Mouse (Mus musculus) adrenal gland, adult 8-10 months (tissue): ENCODE measurements around the gene Yaf2. TPM values are rescaled to one million over a fixed set of nuclear protein-coding genes. Genes with fewer than 3 reads are reported as not detected.
"Not testable (repeated sequence)": the region's sequence is repeated elsewhere in the genome, so short reads cannot be mapped to it uniquely, and the experiment has no call there.

ENCODE experiments used
- DNase-seq: peaks from one replicate; pipeline ENCODE4 v3.0.0; 2022
- total RNA-seq, 4 experiments: library from RNA; stranded (reverse); gene quantifications; 2 replicates each; pipeline ENCODE4 v1.2.4; 2022

Yaf2 gene
- 10 to 100 TPM; 39.5 to 41.8 (median 39.8) TPM for total RNA-seq

DNA sequence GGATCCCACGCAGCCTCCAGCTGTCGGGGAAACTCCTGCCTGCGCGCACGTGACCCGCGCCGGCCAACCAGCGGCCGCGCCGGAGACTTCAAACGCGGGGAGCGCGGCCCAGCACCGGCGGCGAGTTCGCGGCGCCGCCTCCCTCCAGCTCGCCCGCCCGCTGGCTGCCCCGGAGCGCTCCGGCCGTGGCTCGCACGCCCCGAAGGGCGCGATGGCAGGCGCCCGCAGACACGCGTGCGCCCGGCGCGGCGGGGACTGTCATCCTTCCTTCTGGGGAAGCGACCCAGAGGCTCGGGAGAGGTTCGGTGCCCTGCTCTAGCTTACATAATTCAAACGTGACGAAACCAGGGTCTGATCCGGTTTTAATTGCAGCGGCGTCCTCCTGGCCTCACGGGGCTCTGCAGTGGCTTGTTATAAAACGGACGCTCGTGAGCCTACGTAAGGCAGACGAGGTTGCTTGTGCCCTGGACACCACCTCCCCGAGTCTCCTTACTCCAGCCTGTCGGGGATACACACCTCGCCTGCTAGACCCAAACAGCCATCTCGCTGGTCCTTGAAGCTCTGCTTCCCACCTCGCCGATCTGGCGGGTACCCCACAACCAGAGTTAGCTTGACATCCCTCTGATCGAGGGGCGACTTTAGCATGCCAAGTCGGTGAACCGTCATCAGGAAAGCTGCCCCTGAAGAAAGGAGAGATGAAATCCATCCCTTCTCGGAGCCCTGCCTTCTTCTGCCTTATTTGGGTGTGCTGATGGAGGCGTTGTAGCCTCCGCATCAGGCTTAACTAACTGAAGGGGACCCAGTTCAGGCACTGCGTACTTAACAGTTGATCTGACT is at the start of gene Yaf2:
TSS of gene Yaf2 (minus strand) at position 11 of the 837 bp plus-strand sequence.
- DNase-seq: peak; percentile 78

- DNase-seq: no peak
Observed at GRCm38 (mm10) chr15:93381337-93381736, 44.6 kb upstream of the Yaf2 start.

- DNase-seq: no peak
Observed at GRCm38 (mm10) chr15:93379177-93379576, 42.4 kb upstream of the Yaf2 start.

DNA sequence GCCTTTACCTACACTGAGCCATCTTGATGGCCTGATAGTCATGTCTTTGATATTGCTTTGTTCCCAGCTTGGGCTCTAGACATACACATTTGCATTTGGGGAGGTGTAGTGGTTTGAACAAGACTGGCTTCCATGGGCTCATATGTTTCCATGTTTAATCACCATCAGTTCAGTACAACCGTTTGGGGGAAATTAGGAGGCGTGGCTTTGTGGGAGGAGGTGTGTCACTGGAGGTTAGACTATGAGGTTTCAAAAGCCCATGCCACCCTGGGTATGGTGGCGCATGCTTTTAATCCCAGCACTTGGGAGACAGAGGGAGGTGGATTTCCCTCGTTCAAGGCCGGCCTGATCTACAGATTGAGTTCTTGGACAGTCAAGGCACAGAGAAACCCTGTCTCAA is 39.0 kb upstream of the Yaf2 start:
- DNase-seq: no peak

DNA sequence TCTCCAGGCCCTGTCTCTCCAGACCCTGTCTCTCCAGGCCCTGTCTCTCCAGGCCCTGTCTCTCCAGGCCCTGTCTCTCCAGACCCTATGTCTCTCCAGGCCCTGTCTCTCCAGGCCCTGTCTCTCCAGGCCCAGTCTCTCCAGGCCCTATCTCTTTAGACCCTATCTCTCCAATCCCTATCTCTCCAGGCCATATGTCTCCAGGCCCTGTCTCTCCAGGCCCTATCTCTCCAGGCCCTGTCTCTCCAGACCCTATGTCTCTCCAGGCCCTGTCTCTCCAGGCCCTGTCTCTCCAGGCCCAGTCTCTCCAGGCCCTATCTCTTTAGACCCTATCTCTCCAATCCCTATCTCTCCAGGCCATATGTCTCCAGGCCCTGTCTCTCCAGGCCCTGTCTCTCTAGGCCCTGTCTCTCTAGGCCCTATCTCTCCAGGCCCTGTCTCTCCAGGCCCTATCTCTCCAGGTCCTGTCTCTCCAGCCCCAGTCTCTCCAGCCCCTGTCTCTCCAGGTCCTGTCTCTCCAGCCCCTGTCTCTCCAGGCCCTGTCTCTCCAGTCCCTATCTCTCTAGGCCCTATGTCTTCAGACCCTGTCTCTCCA is 35.9 kb upstream of the Yaf2 start:
- not testable (repeated sequence) for DNase-seq

DNA sequence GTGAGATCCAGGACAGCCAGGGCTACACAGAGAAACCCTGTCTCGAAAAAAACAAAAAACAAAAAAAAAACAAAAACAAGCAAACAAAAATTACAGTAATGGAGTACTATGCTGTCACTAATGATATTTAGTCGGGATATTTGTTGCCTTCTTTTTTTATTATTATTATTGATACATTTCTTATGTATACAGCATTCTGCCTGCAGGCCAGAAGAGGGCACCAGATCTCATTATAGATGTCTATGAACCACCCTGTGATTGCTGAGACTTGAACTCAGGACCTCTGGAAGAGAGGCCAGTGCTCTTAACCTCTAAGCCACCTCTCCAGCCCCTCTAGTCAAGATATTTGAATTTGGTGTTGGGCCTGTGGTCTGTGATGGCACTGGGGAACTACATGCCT is 35.1 kb upstream of the Yaf2 start:
- DNase-seq: no peak

- no peak for DNase-seq
Observed at GRCm38 (mm10) chr15:93368558-93368957, 31.8 kb upstream of the Yaf2 start.

DNA sequence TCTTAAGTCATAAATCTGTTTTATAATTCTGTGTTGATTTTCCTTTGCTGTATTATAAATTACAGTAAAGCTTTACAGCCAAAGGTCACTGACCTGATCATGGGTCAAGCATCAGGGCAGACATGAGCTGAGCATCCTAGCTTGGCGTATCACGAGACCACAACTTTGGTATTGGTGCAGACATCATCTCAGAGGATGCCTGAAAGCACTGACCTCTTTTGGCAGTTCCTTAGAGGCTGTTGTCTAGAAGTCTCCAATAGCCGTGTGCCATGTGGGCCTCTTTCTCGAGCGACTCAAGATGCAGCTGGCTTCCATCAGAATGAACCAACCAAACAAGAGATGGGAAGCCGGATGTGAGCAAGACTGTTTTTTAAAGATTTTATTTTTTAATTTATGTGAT is 28.8 kb upstream of the Yaf2 start:
- no peak for DNase-seq

GRCm38 (mm10) chr15:93358346-93359095 is 21.8 kb upstream of the Yaf2 start:
- no peak for DNase-seq

GRCm38 (mm10) chr15:93340630-93341379 is 4.1 kb upstream of the Yaf2 start:
- no peak for DNase-seq

GRCm38 (mm10) chr15:93336658-93336924 is 144 bp downstream of the Yaf2 start:
- no peak for DNase-seq

DNA sequence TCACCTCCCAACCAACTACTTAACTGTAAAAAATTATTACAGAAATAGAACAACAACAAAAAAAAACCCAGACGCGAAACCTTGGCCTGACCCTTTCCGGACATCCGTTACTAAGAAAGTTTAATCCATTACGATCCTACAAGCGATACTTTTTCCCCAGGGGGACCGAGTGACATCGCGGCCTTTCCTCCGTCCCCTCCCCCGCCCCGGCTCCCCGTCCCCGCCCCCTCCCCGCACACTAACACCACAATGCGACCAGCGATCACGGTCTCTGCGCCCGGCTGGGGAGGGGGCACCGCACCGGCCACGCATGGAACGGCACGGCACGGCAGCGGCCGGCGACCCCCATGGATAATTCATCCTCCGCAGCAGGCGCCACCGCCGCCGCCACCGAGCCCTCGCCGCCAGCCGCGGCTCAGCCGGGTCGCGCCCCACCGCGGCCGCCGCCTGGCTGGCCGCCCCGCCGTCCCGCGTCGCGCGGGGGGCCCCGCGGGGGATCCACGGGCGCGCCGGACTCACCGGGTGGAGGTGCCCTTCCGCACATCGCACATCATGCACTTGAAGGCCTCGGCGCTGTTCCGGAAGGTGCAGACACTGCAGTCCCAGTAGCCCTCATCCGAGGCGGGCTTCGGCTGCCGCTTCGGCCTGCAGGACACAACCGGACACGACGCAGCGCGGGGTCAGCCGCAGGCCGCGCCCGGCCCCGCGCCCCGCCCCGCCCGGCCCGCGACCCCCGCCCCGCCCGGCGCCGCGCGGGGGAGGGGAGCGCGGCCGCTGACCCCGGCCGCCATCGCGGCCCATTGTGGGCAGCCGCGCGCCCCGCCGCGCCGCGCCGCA is 696 bp downstream of the Yaf2 start:
- DNase-seq: peak; percentile 20

- DNase-seq: no peak
Observed at GRCm38 (mm10) chr15:93331256-93331655, 5.5 kb downstream of the Yaf2 start.

- DNase-seq: no peak
Observed at GRCm38 (mm10) chr15:93327235-93327634, 9.5 kb downstream of the Yaf2 start.

DNA sequence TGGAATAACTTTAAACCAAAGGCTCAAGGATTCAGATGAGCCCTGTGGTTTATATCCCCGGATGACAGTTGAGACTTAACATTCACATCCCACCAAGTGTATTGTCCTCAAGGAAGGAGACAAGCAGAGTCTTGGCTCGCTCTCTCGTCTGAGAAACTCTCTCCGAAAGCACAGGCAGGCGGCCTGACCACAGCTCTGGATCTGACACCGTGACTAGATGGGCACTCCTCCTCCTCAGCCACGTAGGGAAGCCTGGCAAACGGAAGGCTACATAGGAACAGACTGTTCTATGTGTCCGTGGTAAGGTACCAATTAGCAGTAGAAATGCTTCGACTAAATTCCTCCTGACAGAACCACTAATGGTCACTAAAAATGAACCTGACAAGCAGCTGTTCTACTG is 10.1 kb downstream of the Yaf2 start:
- no peak for DNase-seq

DNA sequence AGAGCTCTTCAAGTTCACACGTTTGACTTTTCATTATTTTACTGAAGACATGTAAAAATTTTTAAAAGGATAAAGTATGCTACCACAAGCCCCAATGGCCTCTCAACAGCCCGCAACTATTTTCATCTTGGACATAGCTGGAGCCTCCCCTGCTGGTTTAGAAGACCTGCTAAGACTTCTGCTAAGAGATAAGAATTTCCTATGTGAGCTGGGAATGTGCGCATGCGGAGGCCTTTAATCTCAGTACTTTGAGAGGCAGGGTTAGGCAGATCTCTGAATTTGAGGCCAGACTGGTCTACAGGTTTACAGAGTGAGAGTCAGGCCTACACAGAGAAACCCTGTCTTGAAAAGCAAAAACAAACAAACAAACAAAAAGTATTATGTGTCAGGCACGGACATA is 11.4 kb downstream of the Yaf2 start:
- DNase-seq: no peak

- DNase-seq: peak; percentile 26
Observed at GRCm38 (mm10) chr15:93318781-93319180, 18.0 kb downstream of the Yaf2 start.

GRCm38 (mm10) chr15:93310304-93310703 is 26.4 kb downstream of the Yaf2 start:
- DNase-seq: not testable (repeated sequence)

DNA sequence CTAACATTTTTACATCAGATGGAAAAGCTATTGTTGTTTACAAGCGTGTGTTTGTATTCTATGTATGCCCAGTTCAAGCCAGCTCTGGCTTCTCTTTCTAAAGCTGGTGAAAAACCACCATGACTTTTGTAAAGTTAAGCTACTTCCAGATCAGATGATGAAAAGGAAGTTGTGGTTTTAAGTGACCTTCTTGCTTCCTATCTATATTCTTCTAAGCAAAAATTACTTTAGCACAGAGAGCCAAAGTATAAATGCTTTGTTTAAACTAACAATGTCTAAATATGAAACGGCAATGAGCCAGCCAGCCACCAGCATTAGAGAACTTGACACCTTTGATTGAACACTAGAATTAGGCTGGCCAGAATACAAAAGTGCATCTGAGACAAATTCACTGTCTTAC is 38.5 kb downstream of the Yaf2 start:
- no peak for DNase-seq

GRCm38 (mm10) chr15:93294483-93294882 is 42.3 kb downstream of the Yaf2 start:
- no peak for DNase-seq

DNA sequence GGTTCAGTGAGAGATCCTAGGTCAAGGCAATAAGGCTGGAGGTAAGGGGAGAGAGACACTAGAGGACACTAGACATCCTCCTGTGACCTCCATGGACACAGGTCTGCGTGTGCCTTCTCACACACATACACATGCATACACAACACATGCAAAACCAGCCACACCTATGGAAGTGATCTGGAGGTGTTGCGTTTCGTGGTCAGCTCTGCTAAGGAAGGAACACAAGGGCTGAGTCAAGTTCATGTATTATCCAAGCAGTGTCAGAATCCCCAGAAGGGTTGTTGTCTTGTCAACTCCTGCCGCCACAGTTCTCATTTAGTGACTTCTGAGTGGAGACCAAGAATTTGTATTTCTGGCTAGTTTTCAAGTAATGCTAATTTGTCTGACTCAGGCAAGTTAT is 48.4 kb downstream of the Yaf2 start:
- DNase-seq: no peak

- no peak for DNase-seq
Observed at GRCm38 (mm10) chr15:93287628-93288027, 49.1 kb downstream of the Yaf2 start.
